Mouse (Mus musculus): ENCODE results near the gene Nppa.
A peak's percentile ranks its signal among the peaks of the same experiment; 100 is the strongest.

Gene Nppa

DNA sequence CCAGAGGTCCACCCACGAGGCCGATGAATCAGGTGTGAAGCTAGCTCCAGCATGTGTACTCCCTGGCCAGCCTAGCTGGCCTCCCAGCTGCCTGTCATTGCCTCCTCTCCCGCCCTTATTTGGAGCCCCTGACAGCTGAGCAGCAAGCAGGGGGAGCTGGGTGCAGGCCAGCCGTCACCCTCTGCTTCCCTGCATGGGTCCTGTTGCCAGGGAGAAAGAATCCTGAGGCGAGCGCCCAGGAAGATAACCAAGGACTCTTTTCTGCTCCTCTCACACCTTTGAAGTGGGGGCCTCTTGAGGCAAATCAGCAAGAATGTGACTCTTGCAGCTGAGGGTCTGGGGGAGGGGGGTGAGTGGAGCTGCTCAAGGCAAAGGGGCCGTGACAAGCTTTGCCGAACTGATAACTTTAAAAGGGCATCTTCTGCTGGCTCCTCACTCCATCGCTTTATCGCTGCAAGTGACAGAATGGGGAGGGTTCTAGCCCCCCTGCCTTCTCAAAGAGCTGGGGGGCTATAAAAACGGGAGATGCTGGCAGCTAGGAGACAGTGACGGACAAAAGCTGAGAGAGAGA is at the start of gene Nppa:
Gene Nppa, plus strand, starts transcription at position 521 of the 571 bp plus-strand sequence.
- DNase-seq (ENCODE audit: low spot score): no peak

DNA sequence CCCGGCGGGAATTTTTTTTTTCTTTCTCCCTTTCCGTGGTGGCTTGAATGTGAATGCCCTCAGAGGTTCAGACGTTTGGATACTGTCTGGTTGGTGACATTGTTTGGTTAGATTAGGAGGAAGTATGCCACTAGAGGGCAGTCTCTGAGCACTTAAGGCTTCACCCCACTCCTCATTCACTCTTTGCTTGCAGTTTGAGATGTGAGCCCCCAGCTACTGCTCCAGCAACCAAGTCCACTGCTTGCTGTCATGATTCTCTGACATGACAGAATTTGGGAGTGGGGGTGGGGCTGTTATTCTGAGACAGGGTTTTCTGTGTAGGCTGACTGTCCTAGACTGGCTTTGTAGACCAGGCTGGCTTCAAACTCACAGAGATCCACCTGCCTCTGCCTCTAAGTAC is 46.9 kb upstream of the Nppa start:
- DNase-seq (ENCODE audit: low spot score): no peak

DNA sequence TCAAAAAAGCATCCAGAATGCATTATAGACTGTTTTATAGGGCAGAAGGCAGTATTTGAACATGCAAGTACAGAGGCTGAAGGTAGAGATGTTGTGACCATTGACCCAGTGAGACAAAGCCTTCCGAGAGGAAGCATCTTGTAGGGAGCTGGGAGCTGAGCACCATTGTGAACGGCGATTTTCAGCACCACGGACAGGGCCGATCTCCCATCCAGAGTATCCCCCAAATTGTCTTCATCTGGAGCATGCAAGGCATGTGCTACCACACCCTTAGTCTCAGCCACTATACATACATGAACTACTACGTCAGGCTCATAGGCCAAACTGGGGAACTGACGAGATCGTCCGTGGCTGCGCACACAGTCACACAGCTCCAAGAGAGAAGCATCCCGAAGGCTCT is 43.4 kb upstream of the Nppa start:
- no peak for DNase-seq (ENCODE audit: low spot score)

DNA sequence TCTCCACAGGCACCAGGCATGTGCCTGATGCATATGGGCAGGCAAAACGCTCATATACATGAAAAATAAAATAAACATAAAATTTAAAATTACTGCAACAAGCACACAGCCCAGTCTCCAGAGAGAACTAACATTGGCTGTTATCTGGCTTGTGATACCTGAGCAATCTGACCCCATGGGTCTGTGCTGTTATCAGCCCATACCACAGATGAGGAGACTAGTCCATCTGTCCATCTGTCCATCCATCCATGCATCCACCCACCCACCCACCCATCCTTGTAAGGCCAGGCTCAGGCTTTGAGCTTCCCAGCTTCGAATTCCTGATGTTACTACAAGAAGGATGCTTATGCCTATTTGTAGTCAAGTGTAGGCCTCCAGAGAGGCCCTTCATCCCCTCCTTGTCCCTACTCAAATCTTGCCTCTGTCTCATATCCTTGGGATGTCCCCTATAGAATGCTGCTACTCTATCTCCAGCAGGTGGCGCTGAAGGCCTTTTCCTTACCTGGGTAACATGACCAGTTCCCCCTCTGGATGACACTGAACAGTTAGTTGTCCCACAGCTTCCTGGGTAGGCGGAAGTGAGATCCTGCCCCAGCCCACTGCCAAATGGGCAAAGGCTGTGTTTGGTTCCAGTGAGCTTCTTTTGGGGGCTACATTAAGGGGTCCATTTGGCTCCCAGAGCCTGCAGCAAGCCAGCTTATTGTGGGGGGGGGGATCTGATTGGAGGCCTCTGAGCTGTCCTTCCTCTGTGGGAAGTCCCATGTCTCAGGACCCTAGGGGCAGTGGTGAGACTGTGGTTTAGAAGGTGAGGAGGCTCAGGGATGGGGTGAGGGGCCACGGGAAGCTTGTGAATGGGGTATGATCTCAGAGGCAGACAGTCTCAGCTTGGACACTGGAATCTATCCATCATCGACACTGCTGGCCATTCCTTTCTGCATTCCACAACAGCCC is 40.4 kb upstream of the Nppa start:
- peak; percentile 38 for DNase-seq (ENCODE audit: low spot score)

DNA sequence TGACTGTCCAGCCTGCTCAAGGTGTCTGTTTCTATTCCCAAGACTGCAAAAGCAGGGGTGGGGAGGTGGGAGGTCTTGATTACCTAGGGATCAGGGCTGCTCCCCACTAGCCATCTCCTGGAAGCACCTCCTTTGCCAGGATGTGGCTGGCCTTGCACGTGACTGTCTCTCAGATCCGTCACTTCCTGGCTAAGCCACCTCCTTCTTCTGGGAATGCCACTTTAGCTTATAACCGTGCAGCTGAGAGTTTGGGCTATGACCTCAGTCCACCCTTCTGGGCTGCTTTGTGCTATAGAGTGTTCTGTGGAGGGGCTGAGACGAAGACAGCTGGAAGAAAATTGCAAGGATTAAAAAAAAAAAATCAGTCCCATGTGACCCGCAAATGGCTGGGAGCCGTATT is 37.7 kb upstream of the Nppa start:
- DNase-seq (ENCODE audit: low spot score): no peak

DNA sequence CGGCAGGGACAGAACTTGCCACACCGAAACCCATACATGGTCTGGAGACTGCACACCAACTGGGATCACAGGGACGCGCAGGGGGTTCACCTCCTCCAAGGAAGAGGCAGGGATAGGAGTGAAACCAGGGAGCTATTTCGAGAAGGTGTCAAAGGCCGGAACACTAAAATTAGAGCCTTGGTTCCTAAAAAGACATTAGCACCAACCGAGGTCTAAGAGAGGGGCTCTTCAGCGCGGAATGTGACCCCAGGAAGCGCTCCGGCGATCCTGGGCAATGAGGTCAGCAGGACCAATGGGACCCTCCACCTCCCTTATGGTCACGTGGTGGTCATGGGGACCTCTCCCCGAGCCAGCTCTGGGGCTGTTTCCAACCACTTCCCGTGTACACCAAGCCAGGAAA is 36.9 kb upstream of the Nppa start:
- no peak for DNase-seq (ENCODE audit: low spot score)

DNA sequence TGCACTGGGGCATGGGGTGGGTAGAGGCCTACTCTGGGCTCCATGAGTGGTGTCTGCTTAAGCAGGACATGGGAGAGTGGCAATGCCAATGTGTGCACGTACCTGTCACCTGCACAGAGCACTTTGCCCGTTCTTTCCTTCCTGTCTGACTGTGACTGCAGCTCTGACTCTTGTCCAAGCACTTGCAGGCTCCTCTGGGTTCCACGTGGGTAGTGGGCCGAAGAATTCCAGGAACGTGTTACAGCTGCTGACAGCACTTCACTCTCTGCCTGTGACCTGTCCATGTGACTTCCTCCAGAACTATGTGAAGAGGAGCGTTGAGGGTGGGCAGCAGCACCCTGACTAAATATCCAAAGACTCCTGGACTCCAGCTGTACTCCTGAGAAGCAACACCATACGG is 34.8 kb upstream of the Nppa start:
- no peak for DNase-seq (ENCODE audit: low spot score)

DNA sequence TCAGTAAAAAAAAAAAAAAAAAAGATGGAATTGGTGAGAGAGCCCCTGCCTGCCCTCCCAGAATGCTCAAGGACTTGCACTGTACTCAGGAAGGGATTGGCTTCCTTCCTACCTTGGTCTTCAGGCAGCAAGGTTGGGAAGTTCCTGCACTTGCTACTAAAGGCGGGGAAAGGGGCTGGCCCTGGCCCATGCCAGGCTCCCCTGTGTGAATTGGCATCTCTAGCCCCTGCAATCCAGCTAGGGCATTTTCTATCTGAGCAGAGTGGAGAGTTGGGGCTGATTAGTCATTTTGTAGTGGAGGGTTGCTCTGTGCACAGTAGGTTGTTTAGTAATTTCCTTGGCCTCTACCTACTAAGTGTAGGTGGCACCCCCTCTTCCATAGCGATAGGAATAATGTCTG is 31.7 kb upstream of the Nppa start:
- no peak for DNase-seq (ENCODE audit: low spot score)

DNA sequence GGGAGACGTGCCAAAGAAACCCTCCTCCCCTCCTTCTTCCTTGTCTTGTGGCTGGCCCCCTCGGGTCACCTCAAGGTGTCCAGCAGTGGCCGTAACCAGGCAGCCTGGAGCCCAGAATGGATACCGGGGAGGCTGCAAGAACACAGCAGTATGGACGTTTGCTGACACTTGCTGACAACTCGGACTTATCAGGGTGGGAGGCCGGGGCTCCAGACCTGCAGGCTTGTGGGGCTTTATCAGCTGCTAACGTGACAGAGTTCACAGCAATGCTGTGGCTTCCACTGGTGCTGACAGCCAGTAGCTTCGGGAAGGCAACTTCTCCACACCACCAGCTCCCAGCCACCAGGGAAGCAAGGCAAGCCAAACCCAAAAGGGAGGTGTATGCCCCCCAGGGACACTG is 31.2 kb upstream of the Nppa start:
- no peak for DNase-seq (ENCODE audit: low spot score)

DNA sequence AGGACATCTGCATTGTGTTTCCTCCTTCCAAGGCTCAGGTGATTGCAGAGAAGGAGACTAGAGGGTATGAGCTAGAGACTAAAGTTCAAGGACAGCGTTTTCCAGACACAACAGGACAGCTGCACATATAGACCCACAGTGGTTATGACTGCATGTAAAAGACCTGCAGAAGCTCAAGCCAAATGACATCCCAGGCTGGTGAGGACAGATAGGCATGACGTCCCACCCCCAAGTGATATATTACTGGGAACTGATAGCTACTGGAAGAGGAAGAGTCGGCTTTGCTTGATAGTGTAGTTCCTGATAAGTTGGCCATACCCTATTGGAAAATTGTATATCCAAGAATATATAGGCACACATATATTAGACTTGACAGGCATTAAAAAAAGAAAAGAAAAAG is 24.3 kb upstream of the Nppa start:
- DNase-seq (ENCODE audit: low spot score): no peak

DNA sequence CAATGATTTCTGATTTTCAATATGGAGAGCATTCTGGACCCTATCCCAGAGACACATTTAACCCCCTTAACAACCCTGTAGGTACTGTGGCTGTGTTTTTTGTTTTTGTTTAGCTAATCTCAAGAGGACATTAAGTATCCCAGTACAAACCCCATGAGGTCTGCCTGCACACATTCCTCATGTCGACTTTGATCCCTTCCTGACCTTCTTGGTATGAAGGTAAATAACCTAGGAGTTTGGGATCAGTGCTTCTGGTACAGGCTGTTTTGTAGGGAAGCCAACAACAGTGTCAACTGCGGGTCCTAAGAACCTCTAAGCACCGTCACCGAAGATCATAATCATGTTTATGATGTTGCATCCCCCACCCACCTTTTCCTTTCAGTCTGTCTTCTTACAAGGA is 22.8 kb upstream of the Nppa start:
- DNase-seq (ENCODE audit: low spot score): no peak

DNA sequence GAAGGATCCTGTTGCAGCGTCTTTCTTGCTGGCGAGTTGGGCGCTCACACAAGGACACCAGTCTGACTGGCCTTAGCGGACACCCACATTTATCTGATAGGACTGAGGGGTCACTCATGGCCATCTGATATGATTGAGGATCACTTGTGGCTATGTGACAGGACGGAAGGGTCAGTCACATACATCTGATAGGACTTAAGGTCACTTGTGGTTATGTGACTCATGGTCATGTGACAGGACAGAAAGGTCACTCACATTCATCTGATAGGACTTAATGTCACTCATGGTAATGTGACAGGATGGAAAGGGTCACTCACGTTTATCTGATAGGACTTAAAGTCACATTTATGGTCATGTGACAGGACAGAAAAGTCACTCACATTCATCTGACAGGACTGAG is 22.1 kb upstream of the Nppa start:
- no peak for DNase-seq (ENCODE audit: low spot score)

DNA sequence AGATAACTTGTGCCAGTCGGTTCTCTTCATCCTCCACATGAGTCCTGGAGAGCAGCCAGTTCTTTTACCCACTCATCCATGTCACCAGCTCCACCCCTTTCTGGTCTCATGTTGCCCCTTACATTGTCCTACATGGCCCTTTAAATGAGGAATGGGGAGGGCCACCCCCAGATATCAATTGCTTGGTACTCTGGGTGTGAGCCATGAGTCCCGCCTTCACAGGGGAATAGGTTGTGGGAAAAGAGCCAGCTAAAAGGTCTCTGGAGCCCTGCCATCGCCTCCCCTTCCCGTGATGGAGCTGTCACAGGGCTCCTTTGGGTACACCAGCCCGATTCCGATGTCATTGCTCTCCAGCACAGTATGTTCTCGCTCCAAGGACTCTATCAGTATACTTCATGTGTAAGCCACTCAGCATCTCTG is 21.1 kb upstream of the Nppa start:
- DNase-seq (ENCODE audit: low spot score): no peak

DNA sequence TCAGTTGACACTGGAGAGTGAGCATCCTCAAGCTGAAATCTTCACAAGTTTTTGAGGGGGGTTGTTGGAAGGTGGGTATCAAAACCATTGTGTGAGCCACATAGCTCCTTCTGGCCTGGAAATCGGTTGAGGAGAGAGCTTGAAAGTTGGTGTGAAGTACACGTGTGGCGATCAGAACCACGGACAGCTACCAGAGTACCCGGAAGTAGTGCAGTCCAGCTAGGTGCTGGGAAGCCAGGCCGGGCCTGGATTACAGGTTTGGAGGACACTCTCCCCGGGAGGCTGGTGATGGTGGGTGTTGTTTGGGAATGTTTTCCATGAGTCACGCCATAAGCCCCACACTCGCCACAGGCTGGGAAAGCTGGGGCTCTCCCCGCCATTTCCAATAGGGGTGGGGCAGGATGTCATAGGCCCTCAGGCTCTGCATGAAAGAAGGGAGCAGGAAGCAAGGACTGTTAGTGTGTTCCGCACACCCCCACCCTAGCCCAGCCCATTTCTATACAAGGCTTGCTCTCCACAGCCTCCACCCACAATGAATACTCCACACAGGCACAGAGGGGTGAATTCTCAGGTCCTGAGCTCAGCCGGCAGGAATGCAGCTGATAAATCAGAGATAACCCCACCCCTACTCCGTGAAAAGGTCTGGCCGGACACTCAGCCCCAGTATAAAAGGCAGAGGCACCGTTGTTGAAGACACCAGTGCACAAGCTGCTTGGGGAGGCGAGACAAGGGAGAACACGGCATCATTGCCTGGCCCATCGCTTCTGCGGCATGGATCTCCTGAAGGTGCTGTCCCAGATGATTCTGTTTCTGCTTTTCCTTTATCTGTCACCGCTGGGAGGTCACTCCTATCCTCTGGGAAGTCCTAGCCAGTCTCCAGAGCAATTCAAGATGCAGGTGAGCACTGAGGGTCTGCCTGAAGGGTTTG is 15.1 kb upstream of the Nppa start, which contains the start of gene Nppb:
Gene Nppb, plus strand, starts transcription at position 584 of the 928 bp plus-strand sequence.
- peak; percentile 49 for DNase-seq (ENCODE audit: low spot score)

DNA sequence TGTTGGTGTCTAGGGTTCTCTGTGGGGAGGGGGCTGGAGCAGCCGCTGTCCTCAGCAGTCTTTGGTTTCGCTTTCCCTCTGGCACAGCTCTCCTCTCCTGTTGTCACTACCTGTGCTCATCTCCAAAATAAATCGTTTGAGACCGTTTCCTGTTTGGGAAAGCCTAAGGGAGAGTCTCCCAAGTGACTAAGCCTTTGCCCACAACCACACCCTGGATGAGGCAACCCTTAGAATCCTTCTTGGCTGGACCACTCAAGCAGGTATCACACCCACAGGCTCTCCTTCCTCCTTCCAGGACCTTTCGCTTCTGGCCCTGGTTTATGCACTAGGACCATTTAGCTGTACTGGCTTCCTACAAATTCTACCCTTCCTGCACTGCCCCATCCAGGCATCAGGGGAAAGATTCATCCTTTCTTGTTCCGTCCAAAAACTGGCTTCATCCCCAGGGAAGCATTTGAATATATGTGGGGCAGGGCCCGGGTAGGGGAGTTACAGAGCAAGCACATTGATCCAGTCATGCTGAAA is 6.9 kb upstream of the Nppa start:
- DNase-seq (ENCODE audit: low spot score): no peak

DNA sequence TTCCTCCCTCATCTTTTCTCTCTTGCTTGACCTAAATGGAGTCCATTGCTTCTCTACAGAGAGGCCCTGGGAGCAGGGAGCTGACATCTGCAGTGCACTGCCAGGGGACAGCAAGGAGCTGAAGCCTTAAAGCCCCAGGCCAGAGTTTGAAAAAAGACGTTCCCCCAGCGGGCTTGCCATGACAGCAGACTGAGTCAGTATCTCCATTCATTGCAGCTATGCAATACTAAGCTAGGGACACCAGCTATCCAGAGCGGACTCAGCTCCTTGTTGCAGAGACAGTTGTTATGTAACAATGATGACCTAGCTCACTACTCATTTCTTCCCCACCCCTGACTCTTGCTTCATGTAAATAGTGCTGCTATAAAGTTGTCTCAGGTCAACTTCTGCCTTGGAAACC is 5.2 kb upstream of the Nppa start:
- DNase-seq (ENCODE audit: low spot score): no peak

DNA sequence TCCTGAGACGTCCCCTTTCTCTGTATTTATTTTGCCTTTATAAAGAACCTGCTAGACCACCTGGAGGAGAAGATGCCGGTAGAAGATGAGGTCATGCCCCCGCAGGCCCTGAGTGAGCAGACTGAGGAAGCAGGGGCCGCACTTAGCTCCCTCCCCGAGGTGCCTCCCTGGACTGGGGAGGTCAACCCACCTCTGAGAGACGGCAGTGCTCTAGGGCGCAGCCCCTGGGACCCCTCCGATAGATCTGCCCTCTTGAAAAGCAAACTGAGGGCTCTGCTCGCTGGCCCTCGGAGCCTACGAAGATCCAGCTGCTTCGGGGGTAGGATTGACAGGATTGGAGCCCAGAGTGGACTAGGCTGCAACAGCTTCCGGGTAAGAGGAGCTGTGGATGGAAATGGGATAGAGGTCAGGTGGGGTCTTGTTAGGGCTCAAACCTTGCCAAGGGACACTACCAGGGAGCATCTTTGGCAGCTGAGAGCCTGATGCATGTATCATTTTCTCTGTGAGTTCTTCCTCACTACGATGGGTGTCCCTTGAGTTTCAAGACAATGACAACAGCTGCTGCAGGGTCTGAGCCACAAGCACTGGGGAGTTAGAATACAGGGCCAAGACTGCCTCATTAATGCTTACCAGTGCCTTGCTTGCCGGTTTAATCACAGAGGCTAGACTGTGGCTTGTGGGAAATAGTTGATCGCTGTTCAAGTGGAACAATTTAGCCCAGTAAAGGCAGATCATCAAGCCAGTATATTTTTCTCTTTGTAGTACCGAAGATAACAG is 679 bp downstream of the Nppa start:
- DNase-seq (ENCODE audit: low spot score): no peak

DNA sequence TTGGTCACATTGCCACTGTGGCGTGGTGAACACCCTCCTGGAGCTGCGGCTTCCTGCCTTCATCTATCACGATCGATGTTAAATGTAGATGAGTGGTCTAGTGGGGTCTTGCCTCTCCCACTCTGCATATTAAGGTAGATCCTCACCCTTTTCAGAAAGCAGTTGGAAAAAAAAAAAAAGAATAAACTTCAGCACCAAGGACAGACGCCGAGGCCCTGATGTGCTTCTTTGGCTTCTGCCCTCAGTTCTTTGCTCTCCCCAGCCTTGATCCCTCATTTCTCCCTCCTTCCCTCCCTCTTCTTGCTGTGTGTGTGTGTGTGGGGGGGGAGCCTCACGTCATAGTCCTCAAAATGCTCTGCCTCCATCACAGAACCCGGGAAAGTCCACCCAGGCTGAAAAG is 1.3 kb downstream of the Nppa start:
- DNase-seq (ENCODE audit: low spot score): no peak

DNA sequence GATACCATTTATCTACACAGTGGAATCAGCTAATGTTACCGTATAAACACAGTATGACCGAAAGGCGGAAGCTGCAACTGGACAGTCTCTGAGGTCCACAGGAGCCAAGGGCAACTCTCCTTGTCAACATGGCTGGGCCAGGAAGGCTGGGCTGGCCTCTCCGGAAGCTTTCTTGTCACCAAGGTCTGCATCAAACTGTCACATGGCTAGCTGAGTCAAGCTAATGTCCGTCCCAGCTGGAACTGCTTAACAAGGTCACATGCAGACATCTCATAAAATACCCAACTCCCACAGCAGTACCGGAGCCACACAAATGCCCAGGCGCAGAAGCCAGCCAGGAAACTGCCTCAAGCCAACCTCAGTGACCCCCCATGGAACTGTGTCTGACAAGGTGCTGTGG is 3.8 kb downstream of the Nppa start:
- no peak for DNase-seq (ENCODE audit: low spot score)

DNA sequence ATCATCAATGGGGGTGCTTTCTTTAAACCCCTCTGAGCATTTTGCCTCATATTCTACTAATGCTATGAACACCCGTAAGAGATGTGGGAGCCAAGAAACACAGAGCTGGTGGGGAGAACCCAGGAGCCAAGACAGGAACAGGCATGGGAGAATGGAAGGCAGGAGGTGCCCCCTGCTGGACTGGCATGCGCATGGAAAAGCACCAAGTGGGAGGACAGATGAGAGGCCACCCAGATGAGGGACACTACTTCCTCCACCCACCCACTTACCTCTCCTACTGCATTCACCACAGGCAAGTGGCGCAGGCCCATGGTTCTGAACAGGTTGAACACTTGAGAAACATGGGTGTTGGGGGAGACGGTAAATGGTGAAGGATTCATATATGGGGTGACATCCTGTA is 7.9 kb downstream of the Nppa start:
- peak; percentile 31 for DNase-seq (ENCODE audit: low spot score)

DNA sequence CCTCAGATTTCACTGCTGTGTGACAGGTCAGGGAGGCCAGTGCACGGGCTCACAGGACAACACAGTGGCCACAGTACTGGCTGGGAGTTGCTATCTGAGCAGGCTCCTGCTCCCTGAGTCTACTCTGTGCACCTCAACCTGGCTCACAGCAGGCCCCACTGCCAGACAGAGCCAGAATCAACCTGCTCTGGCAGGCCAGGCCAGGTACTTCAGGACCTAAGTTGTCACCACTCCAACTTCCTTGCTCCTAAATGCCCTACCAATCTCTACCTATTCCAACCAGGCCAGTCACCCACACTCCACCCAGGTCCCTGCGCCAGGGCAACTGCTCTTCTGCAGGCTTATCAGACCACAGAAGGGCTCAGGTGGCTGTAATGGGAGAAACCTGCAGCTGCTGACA is 9.1 kb downstream of the Nppa start:
- no peak for DNase-seq (ENCODE audit: low spot score)

DNA sequence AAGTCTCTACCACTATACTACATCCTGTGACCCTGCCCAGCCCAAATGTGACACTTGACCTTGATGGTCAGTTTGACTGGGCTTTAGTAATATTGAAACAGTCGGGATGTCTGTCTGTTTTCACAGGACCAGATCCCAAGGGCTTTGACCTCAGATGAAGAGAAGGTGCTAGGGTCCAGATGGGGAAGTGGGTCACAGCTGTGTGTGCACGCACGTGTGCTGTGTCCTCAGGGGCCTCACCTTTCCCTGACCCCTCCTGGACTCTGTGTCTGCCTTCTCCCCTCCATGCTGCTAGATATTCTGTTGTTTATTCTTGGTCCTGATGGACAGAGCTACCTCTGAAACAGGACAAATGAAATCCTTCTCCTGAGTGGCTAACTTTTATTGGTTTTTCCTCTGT is 10.8 kb downstream of the Nppa start:
- DNase-seq (ENCODE audit: low spot score): no peak
